Mouse (Mus musculus): Measurements from ENCODE around the gene Wdr60.
A peak's percentile ranks its signal among the peaks of the same experiment; 100 is the strongest.

The Wdr60 gene

GRCm38 (mm10) chr12:116265275-116265674 lies 2.5 kb upstream of the Wdr60 start:
- DNase-seq, result no peak

- no peak for DNase-seq
Measured at GRCm38 (mm10) chr12:116264756-116265155, 1.9 kb upstream of the Wdr60 start.

DNA sequence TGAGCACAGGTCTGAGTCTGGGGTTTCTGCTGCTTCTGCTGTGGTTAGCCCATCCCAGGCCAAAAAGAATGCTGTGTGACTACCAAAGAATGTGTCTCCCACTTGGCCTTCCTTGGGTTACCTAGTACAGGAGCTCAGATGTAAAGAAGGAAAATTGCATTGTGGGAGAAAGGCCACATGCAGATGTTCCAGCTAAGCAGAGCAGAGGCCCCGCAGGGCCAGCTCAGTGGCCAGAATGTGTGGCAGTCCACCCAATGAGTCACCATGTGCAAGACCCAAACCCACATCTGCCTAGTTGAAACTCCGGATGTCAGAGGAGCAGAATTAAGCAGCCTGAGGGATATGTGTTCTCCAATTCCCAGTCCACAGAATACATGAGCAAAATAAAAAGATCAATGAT lies 4.5 kb downstream of the Wdr60 start:
- no peak for DNase-seq

DNA sequence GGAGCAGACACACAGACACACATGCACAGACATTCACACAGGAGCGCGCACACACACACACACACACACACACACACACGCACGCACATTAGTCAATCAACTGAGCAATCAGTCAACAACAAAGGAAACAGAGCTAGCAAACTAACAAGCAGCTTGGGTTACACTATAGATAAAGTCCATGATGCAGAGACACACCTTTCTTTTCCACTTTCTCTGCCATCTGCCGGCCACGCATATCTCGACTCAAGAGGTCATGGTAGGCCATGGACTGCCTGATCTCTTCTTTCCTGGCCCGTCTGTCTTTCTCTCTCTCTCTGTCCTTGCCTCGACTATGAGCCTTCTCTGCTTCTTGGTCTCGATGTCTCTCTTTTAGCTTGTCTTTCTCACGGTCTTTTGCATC lies 7.2 kb downstream of the Wdr60 start:
- no peak for DNase-seq

DNA sequence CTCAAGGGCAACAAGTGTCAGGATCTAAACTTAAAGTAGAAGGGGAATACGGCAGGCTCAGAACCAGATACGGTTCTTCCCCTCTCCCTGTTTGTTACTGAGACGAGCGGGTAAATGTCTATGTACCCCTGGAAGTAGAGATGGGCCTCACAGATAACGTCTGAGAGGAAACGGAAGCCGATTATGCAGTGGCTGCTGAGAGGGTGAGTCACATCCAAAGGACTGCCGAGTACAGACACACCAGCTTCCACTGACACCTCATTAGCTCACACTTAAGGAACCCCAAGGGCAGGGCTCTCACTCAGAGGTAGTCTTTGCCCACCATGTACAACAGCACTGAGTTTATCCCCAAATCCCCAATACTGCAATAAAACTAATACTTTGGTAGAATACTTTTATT lies 8.2 kb downstream of the Wdr60 start:
- no peak for DNase-seq

DNA sequence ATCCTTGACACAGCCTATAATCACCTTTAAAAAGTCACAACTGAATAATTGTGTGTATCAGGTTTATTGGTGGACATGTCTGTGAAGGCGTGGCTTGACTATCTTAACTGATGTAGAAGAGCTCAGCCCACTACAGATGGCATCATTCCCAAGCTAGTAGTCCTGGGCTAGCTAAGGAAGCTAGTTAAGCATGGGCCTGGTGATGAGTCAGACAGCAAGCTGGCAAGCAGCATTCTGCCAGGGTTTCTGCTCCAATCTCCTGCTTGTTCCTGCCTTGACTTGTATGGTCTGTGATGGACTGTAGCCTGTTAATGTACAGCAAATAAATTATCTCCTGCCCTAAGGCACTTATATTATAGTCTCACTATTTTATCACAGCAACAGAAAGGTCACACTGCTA lies 18.2 kb downstream of the Wdr60 start:
- DNase-seq, result no peak

GRCm38 (mm10) chr12:116238803-116239202 lies 24.0 kb downstream of the Wdr60 start:
- no peak for DNase-seq

- DNase-seq, result no peak
Measured at GRCm38 (mm10) chr12:116238370-116238769, 24.5 kb downstream of the Wdr60 start.

GRCm38 (mm10) chr12:116236658-116237057 lies 26.2 kb downstream of the Wdr60 start:
- DNase-seq, result no peak

DNA sequence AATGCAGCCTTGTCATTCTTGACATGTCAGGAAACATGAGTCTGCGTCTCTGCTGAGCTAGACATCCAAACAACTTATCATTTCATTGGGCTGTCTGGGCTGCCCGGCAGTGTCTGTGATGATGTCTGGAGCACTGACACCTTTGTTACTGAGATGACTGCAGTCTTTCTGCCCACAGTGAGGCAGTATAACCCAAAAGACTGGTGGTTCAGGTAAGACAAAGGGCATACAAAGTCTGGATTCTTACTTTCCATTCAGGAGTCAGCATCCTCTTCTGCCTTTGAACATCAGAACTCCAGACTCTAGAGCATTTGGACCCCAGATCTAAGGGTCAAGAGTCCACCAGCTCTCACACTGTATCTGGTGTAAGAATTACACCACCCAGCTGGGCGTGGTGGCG lies 27.5 kb downstream of the Wdr60 start:
- DNase-seq, result no peak

GRCm38 (mm10) chr12:116232061-116232460 lies 30.8 kb downstream of the Wdr60 start:
- DNase-seq, result no peak

GRCm38 (mm10) chr12:116231612-116232011 lies 31.2 kb downstream of the Wdr60 start:
- DNase-seq, result no peak

DNA sequence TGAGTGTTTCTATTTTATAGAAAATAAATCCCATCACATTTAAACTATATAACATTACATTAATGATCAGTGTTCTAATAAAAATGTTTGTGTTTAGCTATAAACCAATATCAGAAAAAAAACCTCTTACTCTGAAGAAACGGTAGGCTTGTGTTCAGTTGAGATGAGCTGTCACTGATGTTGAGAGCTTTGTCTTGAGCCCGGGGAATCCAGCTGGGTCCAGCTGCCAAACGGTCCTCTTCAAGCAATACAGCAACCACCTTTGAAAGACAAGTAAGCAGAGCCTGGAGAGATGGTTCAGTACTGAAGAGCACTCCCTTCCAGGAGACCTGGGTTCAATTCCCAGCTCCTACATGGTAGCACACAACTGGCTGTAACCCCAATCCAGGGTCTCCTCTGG lies 33.4 kb downstream of the Wdr60 start:
- no peak for DNase-seq

GRCm38 (mm10) chr12:116226289-116227057 lies 36.3 kb downstream of the Wdr60 start:
- no peak for DNase-seq

GRCm38 (mm10) chr12:116223107-116223506 lies 39.7 kb downstream of the Wdr60 start:
- DNase-seq, result no peak

DNA sequence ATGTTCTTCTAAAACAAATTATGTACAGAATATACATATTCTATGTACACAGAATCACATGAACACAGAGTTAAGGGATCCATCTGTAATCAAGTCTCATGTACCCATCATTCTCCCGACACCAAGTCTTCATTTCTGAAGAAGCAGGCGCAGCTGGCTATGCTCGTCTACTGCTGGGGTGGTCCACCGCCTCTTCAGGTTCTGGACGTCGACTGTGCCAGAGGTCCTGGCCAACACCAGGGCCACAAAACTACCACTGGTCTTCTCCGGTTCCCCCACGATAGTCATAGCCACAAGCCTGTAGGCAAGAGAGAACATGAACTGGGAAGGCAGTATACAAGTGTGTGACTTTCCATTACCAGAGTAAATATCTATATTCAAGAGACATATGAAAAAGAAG lies 55.3 kb downstream of the Wdr60 start:
- no peak for DNase-seq

GRCm38 (mm10) chr12:116205726-116206125 lies 57.1 kb downstream of the Wdr60 start:
- DNase-seq, result no peak

DNA sequence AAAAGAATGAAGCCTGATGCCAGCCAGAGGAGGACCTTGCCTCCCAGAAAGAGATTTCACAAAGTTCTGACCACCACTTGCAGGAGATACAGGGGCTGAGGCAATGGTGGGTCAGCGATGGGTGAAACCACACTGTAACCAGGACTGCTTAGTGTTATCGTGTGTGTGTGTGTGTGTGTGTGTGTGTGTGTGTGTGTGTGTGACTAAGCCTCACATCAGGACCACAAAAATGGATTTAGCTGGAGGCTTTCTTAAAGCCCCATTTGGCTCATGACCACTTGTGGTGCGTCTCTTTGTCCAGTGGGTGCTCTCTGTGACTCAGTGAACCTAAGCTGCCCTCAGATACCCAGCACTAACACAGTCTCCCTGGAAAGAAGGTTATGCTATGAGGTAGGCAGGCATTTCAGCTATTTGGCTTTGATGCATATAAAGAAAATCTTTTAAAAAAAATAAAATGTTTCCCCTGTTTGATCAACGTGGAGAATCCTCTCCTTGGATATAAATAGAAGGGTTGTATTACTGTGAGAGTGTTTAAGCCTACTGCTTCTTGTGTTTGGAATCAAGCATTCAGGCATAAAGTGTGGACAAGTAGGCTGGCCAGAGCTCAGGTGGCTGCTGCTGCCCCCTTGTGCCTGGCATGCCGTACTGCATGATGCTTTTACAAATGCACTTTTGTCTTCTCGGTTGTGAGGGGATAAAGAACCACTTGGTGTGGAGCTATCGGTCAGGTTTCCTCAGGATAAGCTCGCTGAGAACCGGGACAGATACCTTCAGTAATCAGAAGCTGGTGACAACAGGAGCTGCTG lies 60.4 kb downstream of the Wdr60 start:
- peak; percentile 83 for DNase-seq

DNA sequence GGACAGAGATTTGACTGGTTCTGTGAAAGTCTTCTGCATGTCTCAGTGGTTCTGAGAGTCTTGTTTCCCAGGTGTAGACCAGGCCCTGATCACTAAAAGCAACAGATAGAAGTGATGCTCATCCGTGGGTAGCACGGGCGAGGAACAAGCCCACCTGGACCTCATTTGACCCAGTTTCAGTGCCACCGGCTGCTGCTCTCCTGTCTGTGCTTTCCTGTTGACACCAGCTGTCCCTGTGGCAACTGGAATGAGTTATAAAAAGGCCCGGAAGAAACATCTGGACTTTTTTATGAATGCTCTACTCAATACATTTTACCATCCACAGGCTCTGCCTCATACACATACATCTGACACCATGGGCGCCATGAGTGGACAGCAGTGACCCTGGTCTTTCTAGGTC lies 64.0 kb downstream of the Wdr60 start:
- no peak for DNase-seq

GRCm38 (mm10) chr12:116196221-116196620 lies 66.6 kb downstream of the Wdr60 start:
- no peak for DNase-seq

- DNase-seq, result peak; percentile 81
Measured at GRCm38 (mm10) chr12:116194641-116195040, 68.2 kb downstream of the Wdr60 start.

DNA sequence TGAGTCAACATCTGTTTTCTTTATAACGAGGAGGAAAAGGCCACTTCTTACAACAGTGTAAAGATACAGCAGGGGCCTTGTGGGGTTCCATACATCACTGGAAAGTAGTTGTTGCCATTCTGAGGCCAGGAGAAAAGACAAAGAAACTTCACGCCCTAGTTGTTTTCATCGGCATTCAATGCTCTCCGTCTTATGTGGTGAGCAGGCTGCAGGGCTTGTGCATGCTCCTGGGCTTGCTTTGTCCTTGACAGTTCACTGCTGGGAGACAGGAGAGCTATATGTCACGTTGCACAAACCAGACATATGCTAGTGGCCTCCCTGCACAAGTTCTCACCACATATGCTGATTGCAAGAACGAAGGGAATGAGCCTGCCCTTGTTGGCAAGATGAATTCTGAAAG lies 68.9 kb downstream of the Wdr60 start:
- DNase-seq, result no peak

DNA sequence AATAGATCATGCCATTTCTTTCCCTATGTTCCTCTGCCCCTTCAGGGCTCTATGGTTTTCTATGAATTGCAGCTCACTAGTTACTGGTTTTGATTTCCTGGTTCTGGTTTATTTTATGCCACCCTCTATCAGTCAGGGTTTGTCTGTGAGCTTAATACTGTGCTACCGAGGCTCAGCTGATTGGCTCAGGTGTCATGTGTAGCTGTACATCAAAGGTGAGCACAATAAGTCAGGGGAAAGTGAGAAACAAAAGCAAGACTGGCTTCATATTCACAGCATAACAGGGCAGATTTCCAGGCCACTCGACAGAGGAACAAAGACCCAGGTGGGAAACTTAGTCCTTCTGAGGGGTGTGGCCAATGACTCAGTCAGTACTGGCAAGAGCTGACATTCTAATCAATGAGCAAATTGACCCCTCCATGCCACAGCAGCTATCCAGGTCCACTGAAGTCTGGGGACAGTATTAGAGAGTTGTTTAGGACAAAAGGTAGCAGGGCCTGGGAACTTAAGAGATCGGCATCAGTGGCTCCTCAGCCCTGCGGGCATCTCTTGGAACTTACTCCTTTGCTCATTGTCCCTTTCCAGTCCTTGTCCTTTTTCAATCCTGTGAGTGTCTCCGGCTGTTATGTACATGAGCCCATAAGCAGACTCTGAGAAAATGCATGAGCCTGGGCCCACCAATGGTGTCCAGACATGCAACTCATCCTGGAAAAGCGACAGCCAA lies 79.4 kb downstream of the Wdr60 start:
- no peak for DNase-seq

- DNase-seq, result no peak
Measured at GRCm38 (mm10) chr12:116182376-116182775, 80.4 kb downstream of the Wdr60 start.
